In the genomic region with DNA sequence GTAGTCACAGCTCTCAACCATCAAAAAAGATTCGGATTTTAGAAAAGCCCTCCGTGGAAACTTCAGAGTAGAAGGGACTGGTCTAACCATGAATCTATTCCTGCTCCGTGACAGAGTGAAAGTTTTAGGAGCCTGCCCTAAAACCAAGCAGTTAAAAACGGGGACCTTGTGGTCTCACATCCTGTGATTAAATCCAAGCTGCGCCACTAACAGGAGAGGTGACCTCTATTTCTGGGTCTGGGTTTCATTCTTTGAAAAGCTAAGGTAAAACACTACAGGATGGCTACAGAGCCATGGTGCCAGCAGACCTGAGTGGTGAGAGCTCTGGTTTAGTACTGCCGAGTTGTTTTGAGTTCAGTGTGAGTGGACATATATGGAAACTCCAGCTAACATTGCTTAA, we compare ENCODE assay signal across 22 mouse cellular contexts. TPM values are rescaled to one million over a fixed set of nuclear protein-coding genes. Genes with fewer than 3 reads are reported as not detected.
"Had no signal": no experiment of that assay in that cellular context is flagged by ENCODE, and none has a peak within 500 bp of the region (broad histone marks: within the 10 kb centered on the region; RNA-seq: fewer than 3 reads in every experiment).

No protein-coding gene starts in this region.

- H3K36me3 ChIP-seq: limb, embryonic 12.5 days; limb, embryonic 15.5 days; midbrain, embryonic 13.5 days; neural tube, embryonic 13.5 days; stomach, embryonic 15.5 days had no signal

- H3K4me1 ChIP-seq: limb, embryonic 12.5 days; limb, embryonic 15.5 days; midbrain, embryonic 13.5 days; neural tube, embryonic 13.5 days; stomach, embryonic 15.5 days had no signal

- H3K4me3 ChIP-seq: left cerebral cortex, adult 2 months; limb, embryonic 12.5 days; limb, embryonic 15.5 days; midbrain, embryonic 13.5 days; myocyte; neural tube, embryonic 13.5 days; stomach, embryonic 15.5 days had no signal

- H3K27ac ChIP-seq: left cerebral cortex, adult 2 months; limb, embryonic 12.5 days; limb, embryonic 15.5 days; liver, embryonic 14.5 days; macrophage; midbrain, embryonic 13.5 days; neural tube, embryonic 13.5 days; stomach, embryonic 15.5 days had no signal

- H3K27me3 ChIP-seq: limb, embryonic 12.5 days; limb, embryonic 15.5 days; midbrain, embryonic 13.5 days; neural tube, embryonic 13.5 days; stomach, embryonic 15.5 days had no signal

- H3K4me2 ChIP-seq: limb, embryonic 12.5 days; limb, embryonic 15.5 days; liver, embryonic 11.5 days; lung, embryonic 14.5 days; midbrain, embryonic 13.5 days; neural tube, embryonic 13.5 days; stomach, embryonic 15.5 days had no signal

- ATAC-seq: liver, postnatal 0 days; lung, postnatal 0 days; midbrain, embryonic 13.5 days; midbrain, embryonic 16.5 days had no signal

- H3K9me3 ChIP-seq: limb, embryonic 12.5 days; limb, embryonic 15.5 days; midbrain, embryonic 13.5 days; neural tube, embryonic 13.5 days; stomach, embryonic 15.5 days had no signal

- DNase-seq: kidney, adult 9 months; kidney, postnatal 14 days; kidney, postnatal 4 days; layer of hippocampus, postnatal 36 days; liver, postnatal 0 days; lung, embryonic 14.5 days; retina, postnatal 1 day; right cerebral cortex, postnatal 25 days; spleen, adult 18-20 months; thymus, postnatal 4 days had no signal

- H3K9ac ChIP-seq: limb, embryonic 12.5 days; limb, embryonic 15.5 days; liver, embryonic 14.5 days; liver, postnatal 0 days; lung, embryonic 14.5 days; midbrain, embryonic 13.5 days; neural tube, embryonic 13.5 days; stomach, embryonic 15.5 days had no signal

RNA-seq across cellular contexts. Expression of a gene that starts 12.4 kb away (rescaled TPM):
- polyA plus RNA-seq: limb, embryonic 12.5 days; liver, postnatal 0 days; macrophage; midbrain, embryonic 16.5 days; neural tube, embryonic 13.5 days had no signal
